Mouse (Mus musculus): Measurements from ENCODE around the gene Psme2.

GRCm38 (mm10) chr14:55590748-55591330 is at the start of gene Psme2:
- no peak for TF ChIP-seq CTCF (IDR thresholded peaks at IDR 0.05; ENCODE audit: low read depth)
- no peak for TF ChIP-seq EP300 (IDR thresholded peaks at IDR 0.05; ENCODE audit: low read depth)

Measured in liver, postnatal 0 days (tissue).